Mouse (Mus musculus) layer of hippocampus, adult 8-10 months (tissue): ENCODE results near the gene Nhsl2. TPM values are rescaled to one million over a fixed set of nuclear protein-coding genes. Genes with fewer than 3 reads are reported as not detected.
"Not testable (repeated sequence)": the region's sequence is repeated elsewhere in the genome, so short reads cannot be mapped to it uniquely, and the experiment has no call there.

Experiments
- DNase-seq, 2 experiments: peaks; one replicate each; pipeline ENCODE4 v3.0.0; 2022; ENCODE audit warnings: low spot score in 2 of 2
- microRNA-seq, 2 experiments: library from miRNA; unstranded; fragments of <30 nt; microRNA quantifications; one replicate each; pipeline ENCODE4 v1.2.0; 2022
- total RNA-seq, 4 experiments: library from RNA; stranded (reverse); gene quantifications; 2 replicates each; pipeline ENCODE4 v1.2.4; 2022

Gene Nhsl2
- total RNA-seq, 4 experiments from 2014 or later, result 37.4 to 52.7 (median 48.8) TPM

DNA sequence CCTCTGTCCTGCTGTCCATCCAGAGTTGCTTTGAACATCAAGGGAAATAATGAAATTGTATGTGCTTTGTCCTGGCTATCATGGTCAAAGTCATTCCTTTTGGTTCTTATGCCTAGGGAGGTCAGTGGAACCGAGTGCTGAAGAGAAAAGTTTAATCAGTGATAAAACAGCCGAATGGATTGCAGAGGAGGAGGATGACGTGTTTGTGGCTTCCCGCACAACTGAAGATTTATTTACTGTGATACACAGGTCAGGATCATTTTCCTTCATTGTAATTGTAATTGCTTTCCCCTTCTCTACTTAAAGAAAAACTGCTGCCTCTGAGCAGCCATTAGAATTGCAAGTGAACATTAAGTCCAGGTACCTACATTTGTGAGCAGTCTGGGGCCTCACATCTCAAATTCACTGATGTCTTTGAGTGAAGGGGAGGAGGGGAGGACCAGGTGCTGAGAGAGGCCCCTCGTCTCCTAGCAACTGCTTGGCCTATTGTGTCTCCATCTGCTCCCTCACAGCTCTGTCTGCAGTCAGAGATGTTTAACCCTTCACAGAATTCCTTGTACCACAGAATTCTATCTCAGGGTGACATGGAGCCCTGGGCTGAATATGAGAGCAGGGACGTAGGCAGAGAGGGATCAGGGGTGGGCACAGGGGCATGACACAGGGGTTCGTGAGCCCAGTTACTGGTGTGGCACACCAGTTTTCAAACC lies 232.5 kb downstream of the Nhsl2 start:
- DNase-seq, result no peak

DNA sequence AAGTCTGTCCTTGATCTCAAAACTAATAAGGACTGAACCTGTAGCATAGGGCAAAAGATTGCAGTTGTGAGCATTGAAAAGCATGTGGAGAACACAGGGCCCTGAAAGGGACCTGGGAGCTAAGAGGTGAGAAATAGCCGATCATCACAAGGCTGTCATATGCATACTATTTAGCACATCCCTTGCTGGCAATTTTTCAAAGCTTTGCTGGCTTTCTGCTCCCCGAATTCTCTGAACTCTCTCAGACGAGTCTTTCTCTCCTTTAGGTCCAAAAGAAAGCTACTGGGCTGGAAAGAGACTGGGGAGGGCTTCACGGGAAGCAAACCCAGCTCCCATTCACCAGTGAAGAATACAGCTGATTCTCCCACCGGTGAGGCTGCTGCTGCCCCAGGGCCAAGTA lies 233.2 kb downstream of the Nhsl2 start:
- DNase-seq, result no peak

DNA sequence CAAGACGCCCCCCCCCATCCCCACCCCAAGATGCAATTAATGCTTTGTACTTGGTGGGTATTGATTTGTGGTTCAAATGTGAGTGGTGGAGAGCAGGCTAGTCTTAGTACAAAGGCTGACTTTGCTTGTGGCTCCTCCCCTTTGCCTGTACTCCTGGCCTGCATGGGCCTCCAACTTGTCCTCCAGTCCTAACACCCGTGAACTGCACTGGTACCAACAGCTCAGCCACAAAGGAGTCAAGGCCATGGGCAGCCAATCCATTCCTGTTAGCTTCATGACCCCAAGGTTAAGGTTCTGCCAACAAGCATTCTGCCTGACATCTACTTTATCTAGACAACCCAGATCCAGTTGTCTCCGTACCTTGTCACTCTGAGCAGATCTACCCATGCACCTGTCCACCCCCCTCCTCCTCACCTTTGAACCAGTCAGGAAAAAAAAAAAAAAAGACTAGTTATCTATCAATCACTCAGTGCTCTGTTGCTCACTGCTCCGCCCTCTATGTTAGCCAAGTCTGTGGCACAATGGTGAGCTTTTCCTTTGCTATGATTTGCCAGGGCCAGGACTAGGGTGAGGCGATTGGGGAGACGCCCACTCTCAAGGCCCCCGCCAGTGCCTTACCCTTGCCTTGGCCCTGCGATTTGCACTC lies 236.7 kb downstream of the Nhsl2 start:
- DNase-seq, result no peak

DNA sequence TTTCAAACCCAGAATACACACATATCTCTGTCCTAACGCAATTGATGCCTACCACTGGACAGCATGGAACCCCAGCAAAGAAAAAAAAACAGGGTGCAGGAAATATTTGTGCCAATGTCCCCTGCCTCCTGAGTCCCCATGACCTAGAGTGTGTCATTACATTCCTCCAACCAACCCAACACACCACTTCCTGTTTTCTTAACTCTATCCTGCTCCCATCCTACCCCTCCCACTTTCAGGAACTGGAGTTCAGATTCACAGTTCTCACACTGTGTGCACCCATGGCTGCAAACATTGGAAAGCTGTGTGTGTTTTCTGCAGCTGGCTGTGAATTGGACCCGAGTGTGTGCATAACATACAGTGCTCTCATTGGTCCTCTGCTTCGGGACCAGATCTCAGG lies 241.4 kb downstream of the Nhsl2 start:
- no peak for DNase-seq

DNA sequence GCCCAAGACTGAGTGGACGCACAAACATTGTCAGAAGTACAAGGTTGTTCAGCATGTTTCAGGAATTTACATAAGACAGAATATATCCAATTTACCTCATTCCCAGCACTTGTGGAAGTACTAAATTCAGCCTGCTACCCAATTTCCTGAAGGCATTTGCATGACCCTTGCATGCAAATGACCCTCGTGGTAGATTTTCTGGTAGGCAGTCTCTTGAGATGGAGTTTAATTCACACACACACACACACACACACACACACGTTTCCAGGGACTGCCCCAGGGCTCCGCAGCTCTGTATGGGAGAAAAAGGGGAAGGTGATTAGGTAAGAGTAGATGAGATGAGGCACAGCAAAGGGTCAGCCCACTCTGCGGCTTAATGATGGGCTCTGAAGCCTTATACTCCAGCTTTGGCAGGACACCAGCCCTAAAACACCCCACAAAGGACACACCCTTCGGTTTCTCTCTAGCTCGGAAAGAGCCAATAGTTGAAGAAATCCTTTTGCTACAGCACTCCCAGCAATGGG lies 245.3 kb downstream of the Nhsl2 start:
- no peak for DNase-seq

DNA sequence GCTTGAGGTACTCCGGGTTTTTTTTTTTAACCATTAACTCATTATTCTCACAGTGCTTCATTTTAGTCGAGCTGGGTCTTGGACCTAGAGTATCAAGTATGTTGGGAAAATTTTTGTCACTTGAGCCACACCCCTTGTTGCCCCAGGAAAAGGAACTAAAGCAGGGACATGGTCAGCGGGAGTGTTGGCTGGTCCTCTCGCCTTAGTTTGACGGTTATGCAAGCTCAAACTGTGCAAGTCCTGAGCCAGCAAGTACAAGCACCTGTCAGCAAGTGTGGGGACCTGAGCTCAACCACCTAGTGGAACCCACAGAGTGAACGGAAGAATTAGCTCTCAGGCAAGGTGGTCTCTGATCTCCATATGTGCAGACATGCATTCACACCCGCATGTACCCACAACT lies 252.7 kb downstream of the Nhsl2 start:
- DNase-seq, result no peak

DNA sequence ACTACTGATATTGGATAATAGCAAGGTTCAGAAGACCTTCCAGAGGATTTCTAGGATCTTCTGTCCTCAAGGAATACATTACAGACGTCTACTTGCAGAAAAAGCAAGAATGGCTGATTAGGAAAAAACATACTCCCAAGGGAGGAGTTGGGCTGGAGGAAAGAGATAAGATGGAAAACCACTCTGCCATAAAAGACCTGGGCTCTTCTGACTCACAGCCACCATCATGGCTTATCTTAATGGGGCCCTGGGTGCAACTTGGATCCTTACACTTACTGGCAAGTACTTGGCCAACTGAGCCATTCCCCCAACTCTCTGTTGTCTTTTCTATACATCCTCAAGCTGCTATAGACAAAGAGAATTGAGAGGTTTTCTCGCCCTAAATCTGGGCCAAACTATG lies 254.6 kb downstream of the Nhsl2 start:
- DNase-seq, result not testable (repeated sequence)

DNA sequence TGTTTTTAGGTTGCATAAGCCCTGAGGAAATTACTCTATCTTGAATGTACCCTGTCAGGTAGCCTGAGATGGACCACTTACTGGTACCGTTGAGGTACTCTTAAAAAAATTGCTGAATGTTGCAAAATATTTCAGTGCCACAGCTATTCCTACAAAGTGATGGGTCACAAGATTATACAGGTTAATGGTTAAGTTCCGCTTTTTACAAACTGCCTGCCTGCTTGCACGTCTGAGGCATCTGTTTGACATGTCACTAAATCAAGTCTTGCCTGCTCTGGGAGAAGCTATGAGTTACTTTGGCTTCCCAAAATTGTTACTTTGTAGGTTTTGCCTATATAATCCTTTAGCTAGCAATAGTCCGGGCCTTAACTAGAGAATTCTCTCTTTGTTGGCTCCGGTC lies 260.2 kb downstream of the Nhsl2 start:
- DNase-seq, result not testable (repeated sequence)

DNA sequence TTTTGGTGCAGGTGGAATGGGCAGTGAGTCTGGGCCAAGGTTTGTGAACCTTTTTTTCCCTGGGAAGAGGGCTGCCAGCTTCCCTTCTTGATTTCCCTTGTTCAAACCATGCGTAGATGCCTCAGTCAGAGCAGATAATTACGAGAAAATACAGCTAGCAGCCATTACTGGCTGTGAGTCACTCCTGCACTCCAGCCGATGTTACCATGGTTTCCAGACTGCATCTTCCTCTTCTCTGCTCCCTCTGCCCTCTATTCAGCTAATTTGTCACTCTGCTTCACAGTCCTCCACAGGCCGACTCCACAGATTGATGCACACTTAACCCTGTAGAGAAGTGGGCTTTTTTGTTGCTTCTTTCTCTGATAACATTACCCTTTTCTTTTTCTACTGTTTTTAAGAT lies 266.5 kb downstream of the Nhsl2 start:
- DNase-seq, result peak in 1 of 2 experiments; percentile 18

DNA sequence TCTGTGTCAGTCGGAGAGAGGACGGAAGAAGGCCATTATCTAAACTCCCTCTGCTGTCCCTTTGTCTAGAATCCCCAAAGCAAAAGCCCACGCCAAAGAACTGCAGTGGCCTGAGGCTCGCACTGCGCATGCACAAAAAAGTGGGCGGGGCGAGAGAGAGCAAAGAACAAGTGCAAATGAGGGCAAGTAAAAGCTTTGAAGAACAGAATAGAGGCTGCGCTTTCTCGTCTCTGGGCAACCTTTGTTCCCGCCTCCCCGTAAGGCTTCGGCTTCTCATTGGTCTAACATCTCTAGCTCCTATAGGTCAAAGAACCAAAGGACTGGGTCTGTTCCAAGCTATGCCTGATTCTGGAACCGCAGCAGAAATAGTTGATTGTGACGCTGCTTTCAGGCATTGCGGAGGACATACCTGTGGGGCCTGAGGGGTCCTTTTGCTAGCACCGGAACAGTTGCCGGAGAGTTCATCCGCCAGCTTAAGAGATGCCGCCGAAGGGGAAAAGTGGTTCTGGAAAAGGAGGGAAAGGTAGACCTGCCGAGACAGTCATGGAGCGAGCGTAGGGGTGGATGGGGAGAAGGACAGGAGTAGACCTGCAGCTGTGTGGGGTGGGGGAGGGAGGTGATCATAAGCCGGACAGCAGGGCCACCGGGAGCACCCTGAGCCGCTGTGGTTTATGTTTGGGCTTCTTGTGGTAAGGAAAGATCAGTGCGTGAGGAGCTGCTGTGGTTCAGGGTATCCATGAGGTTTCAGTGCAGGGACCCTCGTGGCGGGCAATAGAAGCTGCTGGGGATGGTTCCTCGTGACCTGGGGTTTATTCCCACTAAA lies 270.1 kb downstream of the Nhsl2 start, which contains the start of gene Pin4:
Gene Pin4 (plus strand): TSS at position 406 of the 823 bp plus-strand sequence.
- DNase-seq, result peak; percentile 93 to 95

DNA sequence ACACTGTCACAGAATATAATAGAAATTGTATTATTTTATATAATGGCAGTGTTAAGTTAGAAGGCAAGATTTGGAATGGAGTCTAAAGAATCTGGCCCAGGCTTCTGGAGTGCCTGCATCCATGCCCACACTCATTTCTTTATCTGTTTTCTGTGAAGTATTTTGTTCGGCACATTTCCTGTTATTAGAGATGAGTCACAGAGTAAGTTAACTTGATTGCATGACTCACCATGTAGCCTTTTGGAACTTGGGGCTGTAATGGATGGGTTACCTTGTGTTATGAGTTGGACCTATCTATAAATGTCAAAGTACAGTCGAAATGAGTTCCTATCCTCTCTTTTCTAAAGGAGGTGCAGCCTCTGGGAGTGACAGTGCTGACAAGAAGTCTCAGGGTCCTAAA lies 272.1 kb downstream of the Nhsl2 start:
- DNase-seq, result no peak

DNA sequence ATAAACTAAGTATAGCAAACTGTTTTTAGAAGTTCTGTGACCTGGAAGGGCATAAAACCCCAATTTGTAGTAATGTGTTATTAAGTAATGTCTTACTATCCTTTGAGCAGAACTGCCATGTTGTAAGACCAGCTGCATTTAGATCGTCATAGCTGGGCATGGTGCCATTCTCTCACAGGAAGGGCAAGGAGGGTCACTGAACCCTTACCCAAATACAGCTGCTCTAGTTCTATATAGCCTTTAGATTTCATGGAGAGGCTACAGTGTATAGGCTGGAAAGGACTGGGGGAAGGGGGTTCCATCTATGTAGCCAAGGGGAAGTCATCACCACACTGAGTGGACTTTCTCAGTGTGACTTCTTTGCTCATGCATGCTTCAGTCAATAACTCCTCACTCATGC lies 292.0 kb downstream of the Nhsl2 start:
- no peak for DNase-seq

Small RNAs within 50 kb of the gene (microRNA-seq; reads per million reads assigned to microRNA genes)
- gene Gm27843, result 0 reads per million in 2 experiments

Other genes with a start within 250 kb of the Nhsl2 start
- 100 to 1,000 TPM; 185 to 278 (median 222) TPM for gene Ogt, start 209.3 kb upstream of the Nhsl2 start, total RNA-seq
- gene Cxcr3, start 115.1 kb upstream of the Nhsl2 start, total RNA-seq, result under 1 TPM in 1 of 4 experiments, not detected in 3; 0.32 TPM
- gene Gm4779, start 55.0 kb upstream of the Nhsl2 start, total RNA-seq, result under 1 TPM in 3 of 4 experiments, not detected in 1; 0.27 to 0.99 (median 0.74) TPM
- not detected for gene 8030474K03Rik, start 54.7 kb upstream of the Nhsl2 start, total RNA-seq
- gene Rtl5, start 221.9 kb downstream of the Nhsl2 start, total RNA-seq, result 10 to 100 TPM in 3 of 4 experiments, 1 to 10 TPM in 1; 9.6 to 15.4 (median 13.0) TPM